Mouse (Mus musculus) cerebellum, adult (tissue): ENCODE data around the gene Pex3.
A peak's percentile ranks its signal among the peaks of the same experiment; 100 is the strongest.
"Not testable (repeated sequence)": the region's sequence is repeated elsewhere in the genome, so short reads cannot be mapped to it uniquely, and the experiment has no call there.

ENCODE experiments used
- ATAC-seq: cut with Nextera tagmentation; 2 replicates; pipeline ENCODE4 v1.9.2; 2017; ENCODE audit warnings: mild to moderate bottlenecking, moderate library complexity, mixed read lengths; ENCODE audit not compliant: insufficient number of reproducible peaks, low FRiP score, low TSS enrichment

The Pex3 gene

GRCm38 (mm10) chr10:13539769-13540333, 13.1 kb downstream of the Pex3 start:
- no peak for ATAC-seq

GRCm38 (mm10) chr10:13536706-13537105, 16.2 kb downstream of the Pex3 start:
- ATAC-seq: no peak

GRCm38 (mm10) chr10:13534751-13535150, 18.2 kb downstream of the Pex3 start:
- ATAC-seq: no peak

GRCm38 (mm10) chr10:13528155-13528554, 24.8 kb downstream of the Pex3 start:
- ATAC-seq: no peak

GRCm38 (mm10) chr10:13521857-13522256, 31.1 kb downstream of the Pex3 start:
- no peak for ATAC-seq

- no peak for ATAC-seq
These were observed 50.6 kb downstream of the Pex3 start for GRCm38 (mm10) chr10:13502371-13502770.

GRCm38 (mm10) chr10:13501533-13501932, 51.4 kb downstream of the Pex3 start:
- ATAC-seq: not testable (repeated sequence)

GRCm38 (mm10) chr10:13500938-13501496, 51.9 kb downstream of the Pex3 start:
- peak; percentile 94 for ATAC-seq

GRCm38 (mm10) chr10:13500473-13500872, 52.5 kb downstream of the Pex3 start:
- peak; percentile 9; the same call in 1 of the 2 replicates for ATAC-seq

- no peak for ATAC-seq
These were observed 53.6 kb downstream of the Pex3 start, which contains the start of gene Fuca2 for GRCm38 (mm10) chr10:13499331-13499730. TSS of gene Fuca2 (plus strand) at chr10:13499540.

GRCm38 (mm10) chr10:13496315-13496714, 56.6 kb downstream of the Pex3 start:
- no peak for ATAC-seq

GRCm38 (mm10) chr10:13493978-13494686, 58.8 kb downstream of the Pex3 start:
- ATAC-seq: no peak

- ATAC-seq: no peak
These were observed 63.3 kb downstream of the Pex3 start for GRCm38 (mm10) chr10:13489671-13490070.

- no peak for ATAC-seq
These were observed 67.0 kb downstream of the Pex3 start for GRCm38 (mm10) chr10:13485958-13486357.

GRCm38 (mm10) chr10:13479341-13479740, 73.6 kb downstream of the Pex3 start:
- no peak for ATAC-seq

GRCm38 (mm10) chr10:13475121-13475520, 77.8 kb downstream of the Pex3 start:
- ATAC-seq: no peak

- ATAC-seq: peak; percentile 33; the same call in 1 of the 2 replicates
These were observed 78.4 kb downstream of the Pex3 start for GRCm38 (mm10) chr10:13474568-13474955.
